Mouse (Mus musculus) C2C12 (cell line): ENCODE results near the gene Dirc2.

ENCODE experiments used
- CEBPB ChIP-seq: IDR thresholded peaks from one replicate; pipeline ENCODE4 v1.6.1; 2011; ENCODE audit warnings: low read depth, mild to moderate bottlenecking, control low read depth, moderate library complexity
- CTCF ChIP-seq: IDR thresholded peaks from one replicate; pipeline ENCODE4 v1.5.1; 2011; ENCODE audit not compliant: control insufficient read depth, insufficient read depth, insufficient read length
- MAX ChIP-seq: IDR thresholded peaks from one replicate; pipeline ENCODE4 v1.6.1; 2011; ENCODE audit warnings: mild to moderate bottlenecking, control low read depth
- MYOD1 ChIP-seq: IDR thresholded peaks from one replicate; pipeline ENCODE4 v1.6.1; 2011; ENCODE audit warnings: low read depth; ENCODE audit not compliant: control insufficient read depth, insufficient read length
- MYOG ChIP-seq: IDR thresholded peaks from one replicate; pipeline ENCODE4 v1.6.1; 2011; ENCODE audit not compliant: control insufficient read depth, insufficient read length; ENCODE audit errors: extremely low read depth
- USF1 ChIP-seq: IDR thresholded peaks from one replicate; pipeline ENCODE4 v1.6.1; 2011; ENCODE audit warnings: low read depth, mild to moderate bottlenecking, control low read depth, moderate library complexity

DNA sequence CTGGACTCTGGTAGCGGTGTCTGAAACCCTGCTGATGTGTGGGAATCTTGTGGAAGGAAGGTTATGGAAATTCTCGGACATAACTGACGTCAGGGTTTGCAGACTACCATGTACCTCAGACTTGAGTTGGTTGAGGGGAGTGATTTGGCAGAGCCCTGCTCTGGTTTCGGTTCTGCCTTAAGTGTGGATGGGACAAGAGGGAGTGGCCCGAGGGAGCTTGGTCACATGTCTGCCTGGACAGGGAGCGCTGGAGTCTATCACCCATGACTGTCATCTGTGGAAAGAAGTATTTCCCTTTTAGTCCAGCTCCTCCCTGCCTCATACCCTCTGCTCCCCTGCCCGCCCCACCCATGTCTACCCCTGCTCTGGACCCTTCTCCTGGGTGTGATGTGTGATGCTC, 33.0 kb upstream of the Dirc2 start:
- TF ChIP-seq MAX (no peak), CTCF (no peak), MYOG (no peak), MYOD1 (no peak), USF1 (no peak), CEBPB (no peak)
